Mouse (Mus musculus) forebrain, embryonic 16.5 days (tissue): Measurements from ENCODE around the gene Olfr1249. TPM values are rescaled to one million over a fixed set of nuclear protein-coding genes. Genes with fewer than 3 reads are reported as not detected.
"Not testable (repeated sequence)": the region's sequence is repeated elsewhere in the genome, so short reads cannot be mapped to it uniquely, and the experiment has no call there.

Source experiments
- ATAC-seq: fragments of 200-750 bp; cut with Nextera tagmentation; 2 replicates; pipeline ENCODE4 v1.8.0; 2017; ENCODE audit warnings: mild to moderate bottlenecking, moderate library complexity
- H3K27ac ChIP-seq: fragments of 300-500 bp; sonication (generic); 2 replicates; pipeline ENCODE4 v1.5.1; 2014; ENCODE audit warnings: low read length, control low read depth
- H3K27me3 ChIP-seq: fragments of 300-500 bp; sonication (generic); replicated peaks from 2 replicates; pipeline ENCODE4 v1.6.1; 2014; ENCODE audit warnings: low read length; ENCODE audit not compliant: control insufficient read depth, insufficient read depth
- H3K36me3 ChIP-seq: fragments of 300-500 bp; sonication (generic); 2 replicates; pipeline ENCODE4 v1.6.1; 2014; ENCODE audit not compliant: control insufficient read depth, insufficient read depth
- H3K4me1 ChIP-seq: fragments of 300-500 bp; sonication (generic); replicated peaks from 2 replicates; pipeline ENCODE4 v1.6.1; 2014; ENCODE audit warnings: low read length; ENCODE audit not compliant: control insufficient read depth, insufficient read depth
- H3K4me2 ChIP-seq: fragments of 300-500 bp; sonication (generic); 2 replicates; pipeline ENCODE4 v1.6.1; 2014; ENCODE audit warnings: mild to moderate bottlenecking, low read length, control low read depth
- H3K4me3 ChIP-seq: fragments of 300-500 bp; sonication (generic); replicated peaks from 2 replicates; pipeline ENCODE4 v1.5.1; 2014; ENCODE audit warnings: mild to moderate bottlenecking, low read length, control low read depth
- H3K9ac ChIP-seq: fragments of 300-500 bp; sonication (generic); replicated peaks from 2 replicates; pipeline ENCODE4 v1.6.1; 2014; ENCODE audit warnings: low read depth, low read length, control low read depth
- H3K9me3 ChIP-seq: fragments of 300-500 bp; sonication (generic); 2 replicates; pipeline ENCODE4 v1.6.1; 2016; ENCODE audit warnings: low read length; ENCODE audit not compliant: control insufficient read depth
- WGBS: fragments of 180-500 bp; shearing (Covaris S2); extraction: QIAGEN DNeasy Blood & Tissue Kit; methylation state at CpG from one replicate; pipeline ENCODE4 v1.1.7; 2014; 5-methylcytosine and 5-hydroxymethylcytosine counted together
- polyA plus RNA-seq: library from polyadenylated mRNA; unstranded; fragments of >200 nt; fragmentation: Nextera tagmentation; extraction: Ambion mirVana; gene quantifications from 2 replicates; pipeline ENCODE4 v1.2.1, GENCODE M21; 2015

Gene Olfr1249
- not detected in 2 replicates for polyA plus RNA-seq

DNA sequence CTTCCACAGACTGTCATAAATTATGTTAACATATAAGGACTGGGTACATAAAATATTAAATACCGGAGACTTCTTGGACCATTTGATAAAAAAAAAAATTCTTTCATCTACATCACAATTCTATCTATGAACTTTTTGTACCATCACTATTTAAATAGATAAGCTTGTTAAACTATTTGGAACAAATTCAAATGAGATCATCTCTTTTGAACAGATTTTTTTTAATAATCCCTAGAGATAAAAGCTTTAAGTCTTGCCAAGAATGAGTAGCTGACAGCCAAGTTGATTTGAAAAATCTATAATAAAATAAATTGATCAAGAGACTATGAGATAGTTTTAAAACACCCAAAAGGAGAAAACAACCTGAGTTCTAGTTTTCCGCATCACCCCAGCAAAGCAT is at the start of gene Olfr1249:
Olfr1249 (minus strand) TSS at position 101 of the 400 bp plus-strand sequence.
- Histone ChIP-seq H3K4me2 (no peak within 1 kb of the TSS), H3K27me3 (no peaks in the 10 kb centered on the region), H3K4me1 (no peaks in the 10 kb centered on the region), H3K9ac (no peak within 1 kb of the TSS), H3K36me3 (no peaks in the 10 kb centered on the region), H3K27ac (no peak within 1 kb of the TSS), H3K9me3 (no peaks in the 10 kb centered on the region), H3K4me3 (no peak within 1 kb of the TSS)
- no peak for ATAC-seq
- whole genome bisulfite sequencing = 91% methylated on average over 2 of the region's 2 CpGs

DNA sequence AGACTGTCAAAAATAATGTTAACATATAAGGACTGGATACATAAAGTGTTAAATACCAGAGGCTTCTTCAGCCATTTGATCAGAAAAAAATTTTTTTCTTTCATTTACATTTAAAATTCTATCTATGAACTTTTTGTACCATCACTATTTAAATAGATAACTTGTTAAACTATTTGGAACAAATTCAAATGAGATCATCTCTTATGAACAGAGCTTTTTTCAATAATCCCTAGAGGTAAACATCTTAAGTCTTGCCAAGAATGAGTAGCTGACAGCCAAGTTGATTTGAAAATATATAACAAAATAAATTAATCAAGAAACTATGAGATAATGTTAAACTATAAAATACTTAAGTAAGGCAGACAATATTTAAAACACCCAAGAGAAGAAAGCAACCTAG is 37.1 kb upstream of the Olfr1249 start, which contains the start of gene Olfr1251:
Olfr1251 (minus strand) TSS at position 101 of the 400 bp plus-strand sequence.
- no peak for ATAC-seq
- no peak within 1 kb of the TSS for H3K9ac ChIP-seq

DNA sequence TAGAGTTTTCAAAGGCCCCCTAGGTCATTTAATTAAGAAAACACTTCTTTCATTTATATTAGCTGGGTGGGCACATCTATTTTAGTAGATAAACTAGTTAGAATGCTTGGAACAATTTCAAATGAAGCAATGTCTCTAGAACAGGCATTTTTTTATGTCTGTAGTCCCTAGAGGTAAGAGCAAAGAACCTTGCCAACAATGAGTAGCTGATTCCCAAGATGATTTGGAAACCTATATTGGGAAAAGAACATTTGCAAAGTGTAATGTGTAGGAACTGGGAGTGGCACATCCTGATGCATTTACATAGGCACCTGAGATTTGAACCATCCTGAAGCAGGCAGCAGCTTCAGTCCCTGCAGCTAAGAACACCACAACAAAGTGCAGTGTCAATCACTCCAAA is 26.6 kb upstream of the Olfr1249 start, which contains the start of gene Olfr1250:
Olfr1250 (minus strand) TSS at position 101 of the 400 bp plus-strand sequence.
- Histone ChIP-seq H3K36me3 (no peaks in the 10 kb centered on the region), H3K4me3 (no peak within 1 kb of the TSS), H3K9me3 (no peaks in the 10 kb centered on the region), H3K27ac (no peak within 1 kb of the TSS), H3K4me2 (no peak within 1 kb of the TSS), H3K4me1 (no peaks in the 10 kb centered on the region), H3K9ac (no peak within 1 kb of the TSS), H3K27me3 (no peaks in the 10 kb centered on the region)
- no peak for ATAC-seq

More for the DNA sequence above, 37.1 kb upstream of the Olfr1249 start, which contains the start of gene Olfr1251:
- Histone ChIP-seq H3K9me3 (no peaks in the 10 kb centered on the region), H3K27me3 (no peaks in the 10 kb centered on the region), H3K4me1 (no peaks in the 10 kb centered on the region), H3K27ac (no peak within 1 kb of the TSS), H3K36me3 (no peaks in the 10 kb centered on the region), H3K4me3 (no peak within 1 kb of the TSS), H3K4me2 (no peak within 1 kb of the TSS)

DNA sequence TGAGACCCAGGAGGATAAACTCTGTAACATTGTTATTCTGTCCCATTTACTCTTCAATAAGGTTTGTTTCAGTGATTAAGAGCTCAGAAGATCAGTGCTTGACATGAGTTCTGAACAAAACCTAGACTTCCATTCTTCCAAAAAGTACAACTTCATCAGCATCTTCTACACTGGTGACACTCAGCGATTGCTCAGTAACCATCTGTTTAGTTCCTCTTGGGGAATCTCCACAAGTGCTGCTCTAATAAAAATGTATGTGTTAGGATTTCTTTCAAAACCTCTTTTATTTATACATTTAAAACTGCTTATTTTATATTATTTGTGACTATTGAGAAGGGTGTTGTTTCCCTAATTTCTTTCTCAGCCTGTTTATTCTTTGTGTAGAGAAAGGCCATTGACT is 16.6 kb downstream of the Olfr1249 start, which contains the start of gene Olfr1248:
Olfr1248 (minus strand) TSS at position 101 of the 400 bp plus-strand sequence.
- not testable (repeated sequence) for H3K4me1 ChIP-seq, H3K9ac ChIP-seq, ATAC-seq, H3K4me3 ChIP-seq, H3K36me3 ChIP-seq, H3K27ac ChIP-seq, H3K27me3 ChIP-seq, H3K4me2 ChIP-seq, H3K9me3 ChIP-seq
- WGBS = 95% methylated on average over 1 of the region's 1 CpGs

DNA sequence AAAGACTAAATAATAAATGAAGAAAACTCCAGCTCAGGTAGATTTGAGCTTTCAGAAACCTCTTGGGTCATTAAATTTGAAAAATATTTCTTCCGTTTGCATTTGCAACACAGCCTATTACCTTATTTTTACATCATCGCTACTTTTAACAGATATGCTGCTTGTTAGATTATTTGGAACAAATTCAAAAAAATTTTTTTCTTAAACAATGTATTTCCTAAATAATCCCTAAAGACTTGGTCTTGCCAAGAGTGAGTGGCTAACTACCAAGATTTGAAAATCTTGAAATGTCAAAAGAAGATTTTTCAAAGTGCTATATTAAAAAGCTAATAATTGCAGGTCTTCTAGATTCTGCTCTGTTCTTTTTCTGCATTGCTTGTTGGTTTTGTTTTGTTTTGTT is 20.8 kb downstream of the Olfr1249 start, which contains the start of gene Olfr1247:
Olfr1247 (minus strand) TSS at position 101 of the 400 bp plus-strand sequence.
- Histone ChIP-seq H3K9me3 (no peaks in the 10 kb centered on the region), H3K36me3 (no peaks in the 10 kb centered on the region), H3K27ac (no peak within 1 kb of the TSS), H3K4me2 (no peak within 1 kb of the TSS), H3K4me3 (no peak within 1 kb of the TSS), H3K9ac (no peak within 1 kb of the TSS), H3K4me1 (no peaks in the 10 kb centered on the region), H3K27me3 (no peaks in the 10 kb centered on the region)
- WGBS = 93% methylated on average over 2 of the region's 2 CpGs
- ATAC-seq = no peak

DNA sequence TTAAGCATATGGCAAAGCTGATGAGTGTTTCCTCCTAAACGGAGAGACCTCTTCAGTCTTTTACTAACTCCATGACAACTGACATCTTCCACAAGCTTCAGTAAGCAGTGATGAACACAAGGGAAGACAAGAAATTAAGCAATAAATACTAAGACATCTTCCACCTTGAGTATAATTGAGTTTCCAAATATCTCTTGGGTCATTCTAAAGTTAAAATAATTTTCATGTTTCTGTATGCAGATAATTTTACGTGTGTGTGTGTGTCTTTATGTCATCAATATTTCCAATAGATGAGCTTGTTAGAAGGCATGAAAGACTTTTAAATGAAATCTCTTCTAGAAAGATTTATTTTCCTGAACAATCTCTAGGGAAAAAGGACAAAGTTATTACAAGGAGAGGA is 41.7 kb downstream of the Olfr1249 start, which contains the start of gene Olfr1246:
Olfr1246 (minus strand) TSS at position 101 of the 400 bp plus-strand sequence.
- H3K4me2 ChIP-seq = no peak within 1 kb of the TSS
- H3K4me1 ChIP-seq = no peaks in the 10 kb centered on the region
- WGBS = 81% methylated on average over 2 of the region's 2 CpGs
- no peak within 1 kb of the TSS for H3K9ac ChIP-seq
- H3K36me3 ChIP-seq = no peaks in the 10 kb centered on the region
- H3K9me3 ChIP-seq = no peaks in the 10 kb centered on the region
- no peak within 1 kb of the TSS for H3K4me3 ChIP-seq
- ATAC-seq = no peak
- H3K27me3 ChIP-seq = no peaks in the 10 kb centered on the region
- no peak within 1 kb of the TSS for H3K27ac ChIP-seq

Other genes with a start within 250 kb of the Olfr1249 start
- not detected in 2 replicates for gene Olfr1238, start 225.3 kb downstream of the Olfr1249 start, polyA plus RNA-seq
- gene Olfr1239, start 214.6 kb downstream of the Olfr1249 start, polyA plus RNA-seq = not detected in 2 replicates
- not detected in 2 replicates for gene Olfr1240, start 192.0 kb downstream of the Olfr1249 start, polyA plus RNA-seq
- gene Olfr1241, start 147.9 kb downstream of the Olfr1249 start, polyA plus RNA-seq = not detected in 2 replicates
- gene Olfr1242, start 136.6 kb downstream of the Olfr1249 start, polyA plus RNA-seq = not detected in 2 replicates
- gene Olfr1243, start 103.5 kb downstream of the Olfr1249 start, polyA plus RNA-seq = not detected in 2 replicates
- not detected in 2 replicates for gene Olfr1245, start 56.5 kb downstream of the Olfr1249 start, polyA plus RNA-seq
- not detected in 2 replicates for gene Olfr1246, start 41.8 kb downstream of the Olfr1249 start, polyA plus RNA-seq
- gene Olfr1247, start 20.9 kb downstream of the Olfr1249 start, polyA plus RNA-seq = not detected in 2 replicates
- gene Olfr1248, start 16.7 kb downstream of the Olfr1249 start, polyA plus RNA-seq = not detected in 2 replicates
- not detected in 2 replicates for gene Olfr1250, start 26.5 kb upstream of the Olfr1249 start, polyA plus RNA-seq
- gene Olfr1251, start 37.0 kb upstream of the Olfr1249 start, polyA plus RNA-seq = not detected in 2 replicates
- gene Olfr1252, start 90.0 kb upstream of the Olfr1249 start, polyA plus RNA-seq = not detected in 2 replicates
- gene Olfr1253, start 122.1 kb upstream of the Olfr1249 start, polyA plus RNA-seq = not detected in 2 replicates
- gene Olfr1254, start 158.6 kb upstream of the Olfr1249 start, polyA plus RNA-seq = not detected in 2 replicates
- gene Olfr1255, start 177.1 kb upstream of the Olfr1249 start, polyA plus RNA-seq = not detected in 2 replicates
- gene Olfr1256, start 206.6 kb upstream of the Olfr1249 start, polyA plus RNA-seq = not detected in 2 replicates
- not detected in 2 replicates for gene Olfr48, start 213.2 kb upstream of the Olfr1249 start, polyA plus RNA-seq
- gene Olfr1257, start 243.5 kb upstream of the Olfr1249 start, polyA plus RNA-seq = not detected in 2 replicates